Mouse (Mus musculus) heart, adult 2 months (tissue): ENCODE measurements around the gene Spata32. TPM values are rescaled to one million over a fixed set of nuclear protein-coding genes. Genes with fewer than 3 reads are reported as not detected.

Source experiments
- DNase-seq, 2 experiments: peaks; one replicate each; pipeline ENCODE4 v3.0.0; 2021
- H3K27ac ChIP-seq: fragments of 200-600 bp; 2 replicates; pipeline ENCODE4 v1.8.1; 2022
- H3K27me3 ChIP-seq: fragments of 200-500 bp; 2 replicates; pipeline ENCODE4 v1.6.1; 2012; ENCODE audit warnings: mild to moderate bottlenecking, low read length, inconsistent platforms, mixed read lengths; ENCODE audit not compliant: control insufficient read depth, insufficient read depth
- H3K36me3 ChIP-seq: fragments of 200-500 bp; 2 replicates; pipeline ENCODE4 v1.6.1; 2012; ENCODE audit warnings: low read length, inconsistent platforms; ENCODE audit not compliant: control insufficient read depth, insufficient read depth
- H3K4me1 ChIP-seq: fragments of 200-500 bp; 2 replicates; pipeline ENCODE4 v1.6.1; 2011; ENCODE audit warnings: low read length; ENCODE audit not compliant: control insufficient read depth, insufficient read depth
- H3K4me3 ChIP-seq: fragments of 200-600 bp; 2 replicates; pipeline ENCODE4 v1.8.1; 2022
- H3K79me2 ChIP-seq: fragments of 200-500 bp; replicated peaks from 2 replicates; pipeline ENCODE4 v1.6.1; 2012; ENCODE audit warnings: mild to moderate bottlenecking, inconsistent platforms, low read length, moderate library complexity, mixed read lengths; ENCODE audit not compliant: control insufficient read depth, insufficient read depth
- H3K9ac ChIP-seq: fragments of 200-500 bp; 2 replicates; pipeline ENCODE4 v1.6.1; 2012; ENCODE audit warnings: low read depth, mild to moderate bottlenecking, control low read depth, inconsistent platforms, low read length, mixed read lengths
- CTCF ChIP-seq: fragments of 200-600 bp; IDR thresholded peaks from 2 replicates; pipeline ENCODE4 v1.8.1; 2022; ENCODE audit warnings: antibody characterized with exemption, mild to moderate bottlenecking, moderate library complexity
- EP300 ChIP-seq: fragments of 200-500 bp; IDR thresholded peaks from 2 replicates; pipeline ENCODE4 v1.6.1; 2011; ENCODE audit warnings: low read depth, low read length, control low read depth; ENCODE audit not compliant: insufficient read depth
- POLR2A ChIP-seq: fragments of 200-500 bp; IDR thresholded peaks from 2 replicates; pipeline ENCODE4 v1.6.1; 2011; ENCODE audit warnings: mild to moderate bottlenecking, low read depth, low read length, control low read depth; ENCODE audit not compliant: insufficient read depth
- WGBS: fragments of 180-500 bp; shearing (Covaris S2); methylation state at CpG from one replicate; pipeline ENCODE4 v1.1.7; 2018; 5-methylcytosine and 5-hydroxymethylcytosine counted together
- intact Hi-C: fragments of 180-260 bp; cut with DNase I; formaldehyde crosslinking; loops from one replicate; pipeline ENCODE4 v1.15.1; 2025
- polyA plus RNA-seq: library from polyadenylated mRNA; depleted of rRNA; stranded (reverse); fragments of >200 nt; gene quantifications from 2 replicates; pipeline ENCODE4 v1.2.3, GENCODE M21; 2012
- total RNA-seq, 2 experiments: library from RNA; stranded (reverse); gene quantifications; 2 replicates each; pipeline ENCODE4 v1.2.3; 2021

Gene Spata32
- total and polyA plus RNA-seq, 3 experiments, result not detected

GRCm38 (mm10) chr11:103177815-103178485 lies 40.3 kb downstream of the Spata32 start:
- H3K27ac ChIP-seq, result peak overlapping the region; percentile 75
- H3K79me2 ChIP-seq, result no peaks in the 10 kb centered on the region; the same call in 1 of the 2 replicates
- no peaks in the 10 kb centered on the region for H3K27me3 ChIP-seq
- intact Hi-C loops, result loop anchor here (2.0 kb wide), 1 partner anchor 47 kb away; no protein-coding TSS in a partner anchor
- DNase-seq, result peak; percentile 39 to 40
- no peak overlapping the region for H3K4me3 ChIP-seq
- TF ChIP-seq EP300 (no peak), CTCF (no peak), POLR2A (no peak)
- no peak overlapping the region for H3K9ac ChIP-seq
- 77% methylated on average over 15 of the region's 15 CpGs for WGBS
- H3K4me1 ChIP-seq, result peaks cover 19% of the 10 kb centered on the region
- no peaks in the 10 kb centered on the region for H3K36me3 ChIP-seq

DNA sequence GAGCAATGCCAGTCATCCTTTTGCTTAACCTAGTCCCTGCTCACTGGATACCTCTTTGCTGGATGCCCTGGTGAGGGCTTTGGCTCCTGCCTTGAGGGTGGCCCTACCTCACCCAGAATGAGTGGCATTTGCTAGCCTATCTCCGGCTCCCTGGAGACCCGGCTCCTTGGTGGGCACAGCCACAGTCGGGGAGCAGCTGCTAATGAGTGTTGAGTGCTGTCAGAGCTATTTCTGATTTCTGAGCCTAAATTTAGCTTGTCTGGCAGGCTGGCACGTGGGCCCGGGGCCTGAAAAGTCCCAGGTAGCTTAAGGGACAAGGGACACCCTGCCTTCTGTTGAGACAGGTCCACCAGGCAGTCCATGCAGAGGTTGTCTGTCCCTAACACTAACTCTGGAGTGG lies 41.0 kb downstream of the Spata32 start:
- 56% methylated on average over 5 of the region's 5 CpGs for WGBS

DNA sequence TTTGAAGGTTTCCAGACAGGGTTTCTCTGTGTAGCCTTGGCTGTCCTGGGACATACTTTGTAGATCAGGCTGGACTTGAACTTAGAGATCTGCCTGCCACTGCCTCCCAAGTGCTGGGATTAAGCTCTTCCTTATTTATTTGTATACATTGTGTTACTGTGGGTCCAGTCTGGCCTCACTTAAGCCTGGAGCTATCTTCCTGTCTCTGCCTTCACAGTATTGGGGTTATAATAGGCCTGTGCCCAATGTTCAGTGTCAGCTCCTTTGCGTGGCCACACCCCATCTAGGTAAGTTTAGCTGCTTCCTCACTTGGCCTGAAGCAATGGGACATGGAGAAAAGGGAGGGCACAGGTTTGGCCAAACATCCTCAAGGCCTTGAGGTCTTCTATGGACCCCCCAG lies 41.7 kb downstream of the Spata32 start:
- intact Hi-C loops, result loop anchor here (2.0 kb wide), 1 partner anchor 48 kb away; no protein-coding TSS in a partner anchor
- peak overlapping the region; percentile 75 for H3K27ac ChIP-seq

More for the DNA sequence above, 41.0 kb downstream of the Spata32 start:
- intact Hi-C loops, result loop anchor here (2.0 kb wide), 1 partner anchor 48 kb away; no protein-coding TSS in a partner anchor
- TF ChIP-seq CTCF (no peak), POLR2A (no peak), EP300 (0 out of 2 replicates have a peak, but pooled peaks have one; percentile 24)
- Histone ChIP-seq H3K4me3 (no peak overlapping the region), H3K27ac (peak overlapping the region; percentile 75), H3K4me1 (peaks cover 21% of the 10 kb centered on the region), H3K27me3 (no peaks in the 10 kb centered on the region), H3K9ac (peak overlapping the region; percentile 22; the same call in 1 of the 2 replicates), H3K36me3 (no peaks in the 10 kb centered on the region), H3K79me2 (no peaks in the 10 kb centered on the region; the same call in 1 of the 2 replicates)
- DNase-seq, result peak; percentile 46 to 59

GRCm38 (mm10) chr11:103175688-103176442 lies 42.4 kb downstream of the Spata32 start:
- Histone ChIP-seq H3K4me1 (peaks cover 22% of the 10 kb centered on the region), H3K36me3 (no peaks in the 10 kb centered on the region), H3K4me3 (peak overlapping the region; percentile 21), H3K9ac (peak overlapping the region; percentile 24; the same call in 1 of the 2 replicates), H3K79me2 (peaks cover 4% of the 10 kb centered on the region), H3K27ac (peak overlapping the region; percentile 75), H3K27me3 (no peaks in the 10 kb centered on the region)
- 41% methylated on average over 14 of the region's 14 CpGs for WGBS
- TF ChIP-seq EP300 (peak; percentile 79), POLR2A (peak; percentile 51; the same call in 1 of the 2 replicates), CTCF (no peak)
- peak; percentile 73 to 81 for DNase-seq
- intact Hi-C loops, result loop anchor here (2.0 kb wide), 1 partner anchor 49 kb away; no protein-coding TSS in a partner anchor

More for the DNA sequence above, 41.7 kb downstream of the Spata32 start:
- no peaks in the 10 kb centered on the region; the same call in 1 of the 2 replicates for H3K79me2 ChIP-seq
- H3K4me3 ChIP-seq, result peak overlapping the region; percentile 21
- H3K27me3 ChIP-seq, result no peaks in the 10 kb centered on the region
- TF ChIP-seq POLR2A, result no peak
- TF ChIP-seq CTCF, result no peak
- no peak for TF ChIP-seq EP300
- DNase-seq, result no peak
- H3K9ac ChIP-seq, result no peak overlapping the region
- H3K36me3 ChIP-seq, result no peaks in the 10 kb centered on the region
- WGBS, result 86% methylated on average over 1 of the region's 1 CpGs
- H3K4me1 ChIP-seq, result peaks cover 22% of the 10 kb centered on the region

DNA sequence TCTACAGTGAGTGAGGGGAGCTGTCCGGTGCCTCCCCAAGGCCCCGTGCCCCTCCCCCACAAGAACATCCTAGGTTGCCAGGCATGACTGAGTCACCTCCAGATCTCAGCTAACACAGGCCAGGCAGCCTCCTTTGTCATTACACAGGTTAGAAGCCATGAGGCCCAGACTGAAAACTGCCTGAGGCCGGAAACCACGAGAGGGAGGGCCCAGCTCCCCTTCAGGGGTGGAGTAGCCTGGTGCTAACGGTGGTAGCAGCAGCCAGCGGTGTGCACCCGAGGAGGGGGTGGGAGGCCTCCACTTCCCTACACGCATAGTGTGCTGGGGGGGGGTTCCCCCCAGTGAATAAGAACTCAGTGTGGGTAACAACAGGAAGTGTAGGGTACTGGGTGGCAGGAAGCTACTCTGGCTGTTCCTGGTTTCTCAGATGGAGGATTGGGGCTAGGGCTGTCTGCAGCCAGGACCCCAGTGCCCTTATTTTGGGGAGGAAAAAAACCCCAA lies 43.3 kb downstream of the Spata32 start:
- Histone ChIP-seq H3K9ac (no peak overlapping the region), H3K4me3 (peak overlapping the region; percentile 18; the same call in 1 of the 2 replicates), H3K4me1 (peaks cover 23% of the 10 kb centered on the region), H3K79me2 (peaks cover 4% of the 10 kb centered on the region), H3K36me3 (no peaks in the 10 kb centered on the region), H3K27me3 (no peaks in the 10 kb centered on the region), H3K27ac (peak overlapping the region; percentile 75)
- no peak for TF ChIP-seq POLR2A
- TF ChIP-seq CTCF, result no peak
- TF ChIP-seq EP300, result no peak
- WGBS, result 34% methylated on average over 8 of the region's 8 CpGs
- DNase-seq, result peak; percentile 67 to 83
- intact Hi-C loops, result no loop called here

DNA sequence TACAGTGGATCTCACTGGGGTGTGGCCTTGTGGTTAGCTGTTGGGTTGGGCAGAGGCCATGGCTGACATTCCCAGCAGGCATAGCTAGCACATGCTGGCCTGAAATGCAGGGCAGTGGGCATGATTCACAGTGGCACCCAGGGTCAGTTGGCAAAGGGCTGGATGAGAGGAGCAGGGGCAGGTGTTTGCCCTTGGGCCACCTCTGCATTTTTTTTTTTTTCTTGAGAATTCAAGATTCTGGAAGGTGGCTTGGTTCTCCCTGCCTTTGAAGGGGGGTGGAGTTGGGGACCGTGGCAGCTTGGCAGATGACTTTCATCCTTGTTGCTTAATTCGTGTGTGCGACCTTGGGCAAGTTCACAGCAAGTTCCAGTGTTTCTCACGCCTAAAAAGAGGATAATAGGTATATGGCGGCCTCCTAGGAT lies 43.8 kb downstream of the Spata32 start:
- H3K4me3 ChIP-seq, result no peak overlapping the region; the same call in 1 of the 2 replicates
- intact Hi-C loops, result no loop called here
- 63% methylated on average over 5 of the region's 5 CpGs for WGBS

More for the DNA sequence above, 43.8 kb downstream of the Spata32 start:
- Histone ChIP-seq H3K36me3 (no peaks in the 10 kb centered on the region), H3K9ac (no peak overlapping the region), H3K27me3 (no peaks in the 10 kb centered on the region), H3K4me1 (peaks cover 23% of the 10 kb centered on the region), H3K79me2 (peaks cover 4% of the 10 kb centered on the region), H3K27ac (peak overlapping the region; percentile 75)
- TF ChIP-seq POLR2A (no peak), EP300 (no peak), CTCF (no peak)
- DNase-seq, result peak; percentile 22 to 34
